Mouse (Mus musculus) lung, adult 2 months (tissue): ENCODE measurements around the gene Sptbn4.

ENCODE experiments used
- CTCF ChIP-seq: fragments of 200-500 bp; IDR thresholded peaks from 2 replicates; pipeline ENCODE4 v1.5.1; 2011; ENCODE audit warnings: mild to moderate bottlenecking, low read length, control low read depth; ENCODE audit not compliant: insufficient read depth
- POLR2A ChIP-seq: fragments of 200-500 bp; IDR thresholded peaks from 2 replicates; pipeline ENCODE4 v1.6.1; 2011; ENCODE audit warnings: low read depth, mild to moderate bottlenecking, control low read depth, low read length, borderline replicate concordance; ENCODE audit errors: extremely low read depth

DNA sequence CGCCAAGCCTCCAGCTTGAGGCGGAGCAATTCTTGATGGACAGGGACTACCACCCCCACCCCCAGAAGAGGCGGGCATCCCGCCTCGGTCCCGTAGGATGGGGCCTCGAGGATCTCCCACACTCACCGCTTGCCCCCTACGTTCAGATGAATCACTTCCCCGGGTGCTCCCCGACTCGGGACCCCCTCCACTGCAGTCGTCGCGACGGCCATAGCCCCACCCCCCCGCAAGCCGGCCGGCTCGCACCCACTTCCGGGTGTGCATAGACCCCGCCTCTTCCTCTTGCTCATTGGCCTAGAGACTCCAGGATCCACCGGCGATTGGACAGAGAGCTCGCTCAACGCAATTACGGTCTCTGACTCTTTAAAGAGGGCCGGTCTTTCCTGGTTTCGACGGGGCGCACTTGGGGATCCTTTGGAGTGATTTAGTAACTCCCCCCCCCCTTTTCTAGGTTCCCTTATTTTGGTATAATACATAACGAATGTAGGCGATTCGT lies 91.7 kb downstream of the Sptbn4 start, which contains the start of gene Shkbp1:
- 0 out of 2 replicates have a peak, but pooled peaks have one; percentile 23 for TF ChIP-seq POLR2A
- TF ChIP-seq CTCF = no peak
